Mouse (Mus musculus) MEL (cell line): ENCODE data around the gene 0610010F05Rik. TPM values are rescaled to one million over a fixed set of nuclear protein-coding genes. Genes with fewer than 3 reads are reported as not detected.

Experiments
- DNase-seq: peaks from one replicate; pipeline ENCODE4 v3.0.0; 2011; ENCODE audit warnings: low read depth, low spot score
- H3K27ac ChIP-seq: 2 replicates; pipeline ENCODE4 v1.5.1; 2012; ENCODE audit warnings: low read depth, mild to moderate bottlenecking, control low read depth, low read length, moderate library complexity; ENCODE audit not compliant: control insufficient read depth
- H3K27me3 ChIP-seq, 2 experiments: fragments of 150-350 bp in 1 of 2; sonication (generic) in 1 of 2; 2 replicates each; pipeline ENCODE4 v1.6.1; 2012; ENCODE audit warnings: low read length in 2 of 2, mild to moderate bottlenecking in 2 of 2, improper control_type of control experiment in 1 of 2, moderate library complexity in 1 of 2; ENCODE audit not compliant: insufficient read depth in 2 of 2, control insufficient read depth in 1 of 2
- H3K36me3 ChIP-seq, 2 experiments: 2 replicates each; pipeline ENCODE4 v1.6.1; 2012 to 2014; ENCODE audit warnings: low read length in 2 of 2, improper control_type of control experiment in 1 of 2, inconsistent platforms in 1 of 2, mild to moderate bottlenecking in 1 of 2; ENCODE audit not compliant: insufficient read depth in 2 of 2, control insufficient read depth in 1 of 2
- H3K4me1 ChIP-seq, 2 experiments: fragments of 150-350 bp in 1 of 2; sonication (generic) in 1 of 2; 2 replicates each; pipeline ENCODE4 v1.6.1; 2012; ENCODE audit warnings: low read length in 2 of 2, improper control_type of control experiment in 1 of 2, mild to moderate bottlenecking in 1 of 2; ENCODE audit not compliant: insufficient read depth in 2 of 2, control insufficient read depth in 1 of 2
- H3K4me3 ChIP-seq, 2 experiments: fragments of 150-350 bp in 1 of 2; sonication (generic) in 1 of 2; 2 replicates each; pipeline ENCODE4 v1.5.1; 2012; ENCODE audit warnings: low read depth in 2 of 2, low read length in 2 of 2, mild to moderate bottlenecking in 2 of 2, moderate library complexity in 2 of 2, control low read depth in 1 of 2, improper control_type of control experiment in 1 of 2; ENCODE audit not compliant: control insufficient read depth in 1 of 2, insufficient read depth in 1 of 2
- H3K79me2 ChIP-seq: 2 replicates; pipeline ENCODE4 v1.6.1; 2012; ENCODE audit warnings: mild to moderate bottlenecking, low read length, moderate library complexity; ENCODE audit not compliant: control insufficient read depth, poor library complexity, insufficient read depth
- H3K9ac ChIP-seq: 2 replicates; pipeline ENCODE4 v1.6.1; 2012; ENCODE audit warnings: low read depth, mild to moderate bottlenecking, control low read depth, low read length, moderate library complexity; ENCODE audit not compliant: control insufficient read depth, poor library complexity, severe bottlenecking
- H3K9me3 ChIP-seq: fragments of 150-350 bp; sonication (generic); replicated peaks from 2 replicates; pipeline ENCODE4 v1.6.1; 2012; ENCODE audit warnings: mild to moderate bottlenecking, low read length, improper control_type of control experiment, moderate library complexity; ENCODE audit not compliant: insufficient read depth
- CHD1 ChIP-seq: IDR thresholded peaks from 2 replicates; pipeline ENCODE4 v1.6.1; 2012; ENCODE audit warnings: low read depth, mild to moderate bottlenecking, inconsistent platforms, low read length, improper control_type of control experiment
- CHD2 ChIP-seq: IDR thresholded peaks from 2 replicates; pipeline ENCODE4 v1.6.1; 2011; ENCODE audit warnings: low read length, improper control_type of control experiment
- CTCF ChIP-seq, 3 experiments: IDR thresholded peaks in 2 of 3; conservative IDR thresholded peaks in 1 of 3; 2 replicates each; pipeline ENCODE4 v1.5.1; 2011 to 2012; ENCODE audit warnings: low read length in 3 of 3, low read depth in 2 of 3, mild to moderate bottlenecking in 2 of 3, improper control_type of control experiment in 1 of 3, inconsistent platforms in 1 of 3, mixed read lengths in 1 of 3, moderate library complexity in 1 of 3; ENCODE audit not compliant: control insufficient read depth in 1 of 3, insufficient read depth in 1 of 3, poor library complexity in 1 of 3, severe bottlenecking in 1 of 3
- ETS1 ChIP-seq: IDR thresholded peaks from 2 replicates; pipeline ENCODE4 v1.6.1; 2012; ENCODE audit warnings: low read depth, mild to moderate bottlenecking, inconsistent platforms, low read length, improper control_type of control experiment, moderate library complexity
- HCFC1 ChIP-seq: IDR thresholded peaks from 2 replicates; pipeline ENCODE4 v1.6.1; 2012; ENCODE audit warnings: low read depth, mild to moderate bottlenecking, inconsistent platforms, low read length, improper control_type of control experiment, moderate library complexity
- JUND ChIP-seq: IDR thresholded peaks from 2 replicates; pipeline ENCODE4 v1.6.1; 2011; ENCODE audit warnings: low read depth, mild to moderate bottlenecking, improper control_type of control experiment, low read length
- KAT2A ChIP-seq: conservative IDR thresholded peaks from 2 replicates; pipeline ENCODE4 v1.6.1; 2012; ENCODE audit warnings: low read depth, low read length, improper control_type of control experiment, inconsistent platforms
- MAX ChIP-seq: IDR thresholded peaks from 2 replicates; pipeline ENCODE4 v1.6.1; 2011; ENCODE audit warnings: low read length, improper control_type of control experiment
- MAZ ChIP-seq: IDR thresholded peaks from 2 replicates; pipeline ENCODE4 v1.6.1; 2012; ENCODE audit warnings: low read depth, mild to moderate bottlenecking, inconsistent platforms, low read length, improper control_type of control experiment
- MEF2A ChIP-seq: IDR thresholded peaks from 2 replicates; pipeline ENCODE4 v1.6.1; 2014; ENCODE audit warnings: low read depth, mild to moderate bottlenecking, inconsistent platforms, low read length, improper control_type of control experiment; ENCODE audit not compliant: poor library complexity, insufficient replicate concordance, severe bottlenecking; ENCODE audit errors: extremely low read depth
- MXI1 ChIP-seq: IDR thresholded peaks from 2 replicates; pipeline ENCODE4 v1.6.1; 2011; ENCODE audit warnings: mild to moderate bottlenecking, low read depth, low read length, improper control_type of control experiment
- MYB ChIP-seq: IDR thresholded peaks from 2 replicates; pipeline ENCODE4 v1.6.1; 2011; ENCODE audit warnings: mild to moderate bottlenecking, low read depth, low read length, improper control_type of control experiment
- POLR2AphosphoS2 ChIP-seq: IDR thresholded peaks from 2 replicates; pipeline ENCODE4 v1.6.1; 2011; ENCODE audit warnings: low read length, improper control_type of control experiment
- POLR2AphosphoS5 ChIP-seq: IDR thresholded peaks from 2 replicates; pipeline ENCODE4 v1.6.1; 2012; ENCODE audit warnings: low read depth, borderline replicate concordance, mild to moderate bottlenecking, inconsistent platforms, low read length, moderate library complexity, mixed read lengths
- RAD21 ChIP-seq: IDR thresholded peaks from 2 replicates; pipeline ENCODE4 v1.6.1; 2011; ENCODE audit warnings: mild to moderate bottlenecking, low read depth, low read length, improper control_type of control experiment
- RCOR1 ChIP-seq: IDR thresholded peaks from 2 replicates; pipeline ENCODE4 v1.6.1; 2012; ENCODE audit warnings: low read depth, mild to moderate bottlenecking, inconsistent platforms, low read length, improper control_type of control experiment
- SIN3A ChIP-seq: IDR thresholded peaks from 2 replicates; pipeline ENCODE4 v1.6.1; 2012; ENCODE audit warnings: low read length, improper control_type of control experiment, inconsistent platforms
- TBP ChIP-seq: IDR thresholded peaks from 2 replicates; pipeline ENCODE4 v1.8.0; 2011; ENCODE audit warnings: low read depth, low read length, improper control_type of control experiment
- ZMIZ1 ChIP-seq: IDR thresholded peaks from 2 replicates; pipeline ENCODE4 v1.6.1; 2012; ENCODE audit warnings: low read depth, mild to moderate bottlenecking, inconsistent platforms, low read length, improper control_type of control experiment, moderate library complexity
- polyA plus RNA-seq, 2 experiments: library from polyadenylated mRNA; stranded (reverse) in 1 of 2; unstranded in 1 of 2; fragments of >175 nt in 1 of 2; fragments of >200 nt in 1 of 2; gene quantifications; 2 replicates each; pipeline versions ENCODE4 v1.2.1 to v1.2.4; 2012; ENCODE audit warnings: low replicate concordance in 2 of 2, low read depth in 1 of 2; ENCODE audit not compliant: insufficient read length in 2 of 2, insufficient read depth in 1 of 2, missing spikeins in 1 of 2
- total RNA-seq: library from RNA; depleted of rRNA; stranded (reverse); fragments of 300-350 nt; gene quantifications from 2 replicates; pipeline ENCODE4 v1.2.3, GENCODE M21; 2012

0610010F05Rik gene
- total and polyA plus RNA-seq, 3 experiments: 13.8 to 156 (median 14.1) TPM

- TF ChIP-seq MYB (no peak), CHD1 (no peak), POLR2AphosphoS5 (no peak), MAX (no peak), HCFC1 (no peak), POLR2AphosphoS2 (no peak), JUND (no peak), MXI1 (no peak), RCOR1 (no peak), TBP (no peak), ZMIZ1 (no peak)
- Histone ChIP-seq H3K27ac (no peak overlapping the region), H3K4me3 (no peak overlapping the region), H3K36me3 (peaks cover 2 to 31% of the 10 kb centered on the region in 2 experiments; a peak in 2 of 4 replicates), H3K27me3 (no peaks in the 10 kb centered on the region), H3K9me3 (no peaks in the 10 kb centered on the region), H3K9ac (no peak overlapping the region), H3K4me1 (no peaks in the 10 kb centered on the region), H3K79me2 (no peaks in the 10 kb centered on the region)
- DNase-seq: no peak
Observed at GRCm38 (mm10) chr11:23682561-23682960, 49.1 kb upstream of the 0610010F05Rik start.

GRCm38 (mm10) chr11:23680435-23680950, 47.1 kb upstream of the 0610010F05Rik start:
- Histone ChIP-seq H3K36me3 (peaks cover 2 to 32% of the 10 kb centered on the region in 2 experiments; a peak in 2 of 4 replicates), H3K4me3 (no peak overlapping the region), H3K27ac (no peak overlapping the region), H3K9ac (no peak overlapping the region), H3K9me3 (no peaks in the 10 kb centered on the region), H3K79me2 (no peaks in the 10 kb centered on the region), H3K27me3 (no peaks in the 10 kb centered on the region), H3K4me1 (no peaks in the 10 kb centered on the region)
- DNase-seq: no peak
- TF ChIP-seq MXI1 (no peak), ZMIZ1 (no peak), JUND (no peak), POLR2AphosphoS2 (no peak), ETS1 (no peak), MEF2A (no peak), CTCF (IDR thresholded peaks at IDR 0.05 in 2 of 3, conservative IDR thresholded peaks at IDR 0.05 in 1 of 3; ENCODE audit: control insufficient read depth in 1 of 3, insufficient read depth in 1 of 3, low read depth in 2 of 3, low read length in 3 of 3, poor library complexity in 1 of 3, severe bottlenecking in 1 of 3) (no peak), SIN3A (no peak), MAZ (no peak), CHD2 (no peak), MAX (no peak), RAD21 (no peak), HCFC1 (no peak), KAT2A (no peak), TBP (no peak), POLR2AphosphoS5 (no peak)
